Mouse (Mus musculus) forebrain, embryonic 11.5 days (tissue): ENCODE measurements around the gene Zfp42. TPM values are rescaled to one million over a fixed set of nuclear protein-coding genes. Genes with fewer than 3 reads are reported as not detected.

Experiments
- polyA plus RNA-seq: library from polyadenylated mRNA; unstranded; fragments of >200 nt; fragmentation: Nextera tagmentation; extraction: Ambion mirVana; gene quantifications from 2 replicates; pipeline ENCODE4 v1.2.1, GENCODE M21; 2014

Zfp42 gene
- polyA plus RNA-seq, 1 experiment from 2014 or later = not detected

Other genes with a start within 250 kb of the Zfp42 start
- not detected in 2 replicates for gene Triml1, start 165.5 kb downstream of the Zfp42 start, polyA plus RNA-seq
- not detected in 2 replicates for gene Triml2, start 126.4 kb downstream of the Zfp42 start, polyA plus RNA-seq
- not detected in 2 replicates for gene Adam26b, start 221.1 kb upstream of the Zfp42 start, polyA plus RNA-seq